Mouse (Mus musculus) CH12.LX (cell line): Measurements from ENCODE around the gene Lhfp.

Source experiments
- BHLHE40 ChIP-seq: IDR thresholded peaks from 2 replicates; pipeline ENCODE4 v1.6.1; 2011; ENCODE audit warnings: mild to moderate bottlenecking, low read depth, low read length, improper control_type of control experiment
- CTCF ChIP-seq, 2 experiments: IDR thresholded peaks in 1 of 2; conservative IDR thresholded peaks in 1 of 2; 2 replicates each; pipeline ENCODE4 v1.5.1; 2011 to 2012; ENCODE audit warnings: low read depth in 2 of 2, low read length in 2 of 2, improper control_type of control experiment in 1 of 2, inconsistent platforms in 1 of 2, mild to moderate bottlenecking in 1 of 2, moderate library complexity in 1 of 2
- EP300 ChIP-seq: IDR thresholded peaks from 2 replicates; pipeline ENCODE4 v1.6.1; 2011; ENCODE audit warnings: low read length, improper control_type of control experiment
- JUND ChIP-seq: conservative IDR thresholded peaks from 2 replicates; pipeline ENCODE4 v1.6.1; 2011; ENCODE audit warnings: low read depth, low read length, improper control_type of control experiment
- MAFK ChIP-seq: IDR thresholded peaks from 2 replicates; pipeline ENCODE4 v1.6.1; 2011; ENCODE audit warnings: low read length, improper control_type of control experiment; ENCODE audit not compliant: insufficient replicate concordance
- MYC ChIP-seq: IDR thresholded peaks from 2 replicates; pipeline ENCODE4 v1.6.1; 2011; ENCODE audit warnings: low read depth, mild to moderate bottlenecking, improper control_type of control experiment, low read length
- POLR2A ChIP-seq: IDR thresholded peaks from 2 replicates; pipeline ENCODE4 v1.6.1; 2011; ENCODE audit warnings: low read depth, mild to moderate bottlenecking, improper control_type of control experiment, low read length
- POLR2AphosphoS2 ChIP-seq: IDR thresholded peaks from 2 replicates; pipeline ENCODE4 v1.6.1; 2011; ENCODE audit warnings: low read depth, low read length, improper control_type of control experiment
- SMC3 ChIP-seq: IDR thresholded peaks from 2 replicates; pipeline ENCODE4 v1.6.1; 2011; ENCODE audit warnings: low read depth, low read length, improper control_type of control experiment
- USF1 ChIP-seq: IDR thresholded peaks from 2 replicates; pipeline ENCODE4 v1.6.1; 2014; ENCODE audit warnings: low read depth, mild to moderate bottlenecking, inconsistent platforms, low read length, improper control_type of control experiment
- ZC3H11A ChIP-seq: IDR thresholded peaks from 2 replicates; pipeline ENCODE4 v1.6.1; 2012; ENCODE audit warnings: low read depth, mild to moderate bottlenecking, inconsistent platforms, low read length, improper control_type of control experiment

DNA sequence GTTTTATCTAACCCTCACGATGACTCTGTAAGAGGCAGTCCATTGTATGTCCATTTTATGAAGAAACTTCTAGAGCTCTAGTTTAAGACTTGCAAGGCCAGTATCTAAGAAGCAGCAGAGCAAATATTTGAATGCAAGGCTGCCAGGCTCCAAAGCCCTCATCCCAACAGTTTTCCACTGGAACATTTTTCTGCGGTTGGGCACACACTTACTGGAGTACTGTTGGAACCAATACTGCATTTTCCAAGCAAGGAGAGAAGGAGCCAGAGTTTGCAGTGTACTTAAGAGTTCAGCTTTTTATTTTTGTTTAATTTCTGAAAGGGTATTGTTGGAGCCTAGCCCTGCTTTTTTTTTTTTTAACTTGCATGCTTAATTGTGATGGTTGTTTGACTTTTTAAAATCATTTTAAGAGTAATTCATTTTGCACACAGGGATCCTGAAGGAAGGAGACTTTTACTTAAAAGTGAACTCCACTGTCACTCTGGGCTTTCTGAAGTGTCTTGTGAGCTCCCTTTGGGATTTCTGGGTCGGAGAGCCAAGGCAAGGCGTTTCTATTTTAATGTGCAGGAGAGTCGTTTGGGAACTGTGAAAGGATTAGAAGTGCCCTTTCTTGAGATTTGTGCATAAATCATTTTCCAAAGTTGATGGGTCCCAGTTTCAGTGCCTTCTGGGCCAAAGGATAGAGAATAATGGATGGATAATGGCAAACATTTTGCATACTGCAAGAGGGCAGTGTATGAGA is 180.4 kb downstream of the Lhfp start:
- TF ChIP-seq POLR2A: no peak
- no peak for TF ChIP-seq MYC
- no peak for TF ChIP-seq EP300
- no peak for TF ChIP-seq CTCF (conservative IDR thresholded peaks at IDR 0.05 in 1 of 2, IDR thresholded peaks at IDR 0.05 in 1 of 2; ENCODE audit: low read depth in 2 of 2, low read length in 2 of 2)
- no peak for TF ChIP-seq MAFK
- TF ChIP-seq SMC3: no peak
- TF ChIP-seq ZC3H11A: no peak
- TF ChIP-seq BHLHE40: no peak
- TF ChIP-seq POLR2AphosphoS2: no peak
- no peak for TF ChIP-seq JUND
- TF ChIP-seq USF1: no peak
